ENCODE assay signal across 27 mouse cellular contexts in the genomic region with DNA sequence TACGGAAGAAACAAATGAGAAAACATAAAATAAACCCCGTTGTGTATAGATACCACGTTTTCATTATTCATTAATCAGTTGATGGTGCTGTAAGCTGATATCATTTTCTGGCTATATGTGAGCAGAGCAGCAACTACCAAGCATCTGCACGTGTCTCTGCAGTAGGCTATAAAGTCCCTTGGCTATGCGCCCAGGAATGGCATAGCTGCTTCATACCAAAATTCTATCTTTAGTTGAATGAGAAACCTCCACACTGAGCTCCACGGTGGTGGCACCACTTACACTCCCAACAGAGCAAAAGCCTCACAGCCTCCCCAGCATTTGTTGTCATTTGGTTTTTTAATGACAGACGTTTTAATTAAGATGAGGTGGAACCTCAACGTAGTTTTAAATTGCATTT.
DNase-seq lines count a peak whose midpoint lies in the region; ATAC-seq and TF ChIP-seq lines count a peak whose summit lies in the region.
"Had no signal": no experiment of that assay in that cellular context is flagged by ENCODE, and none has a peak within 500 bp of the region (broad histone marks: within the 10 kb centered on the region; RNA-seq: fewer than 3 reads in every experiment).

No protein-coding gene starts in this region.

- no peak for TF ChIP-seq CTCF in heart, adult 2 months (IDR thresholded peaks at IDR 0.05)

- no peak overlapping the region for H3K4me3 ChIP-seq in heart, embryonic 15.5 days
- H3K4me3 ChIP-seq in heart, adult 2 months, result no peak overlapping the region
- no peak overlapping the region for H3K4me3 ChIP-seq in kidney, embryonic 14.5 days (ENCODE audit: low read length)
- H3K4me3 ChIP-seq: embryonic facial prominence, embryonic 15.5 days; hindbrain, embryonic 15.5 days; intestine, embryonic 15.5 days; layer of hippocampus, adult 2 months; liver, embryonic 15.5 days; midbrain, embryonic 10.5 days had no signal

- no peaks in the 10 kb centered on the region for H3K9me3 ChIP-seq in heart, embryonic 15.5 days (replicated peaks)
- no peaks in the 10 kb centered on the region for H3K9me3 ChIP-seq in kidney, embryonic 14.5 days (ENCODE audit: control insufficient read depth, low read length)
- H3K9me3 ChIP-seq: embryonic facial prominence, embryonic 15.5 days; hindbrain, embryonic 15.5 days; intestine, embryonic 15.5 days; liver, embryonic 15.5 days; midbrain, embryonic 10.5 days had no signal

- H3K4me2 ChIP-seq in heart, embryonic 15.5 days, result no peak overlapping the region
- no peak overlapping the region for H3K4me2 ChIP-seq in kidney, embryonic 14.5 days (replicated peaks; ENCODE audit: low read depth, low read length)
- H3K4me2 ChIP-seq: embryonic facial prominence, embryonic 15.5 days; hindbrain, embryonic 15.5 days; intestine, embryonic 15.5 days; liver, embryonic 15.5 days had no signal

- no peak overlapping the region for H3K9ac ChIP-seq in heart, embryonic 15.5 days
- H3K9ac ChIP-seq in heart, adult 2 months (ENCODE audit: low read depth, low read length), result no peak overlapping the region
- no peak overlapping the region for H3K9ac ChIP-seq in kidney, embryonic 14.5 days (ENCODE audit: low read depth, low read length)
- H3K9ac ChIP-seq: embryonic facial prominence, embryonic 15.5 days; hindbrain, embryonic 15.5 days; intestine, embryonic 15.5 days; liver, embryonic 15.5 days had no signal

- ATAC-seq in heart, embryonic 15.5 days (replicated peaks; ENCODE audit: insufficient number of reproducible peaks, insufficient read depth, low FRiP score, low read depth), result peak; percentile 76
- ATAC-seq in kidney, embryonic 14.5 days (ENCODE audit: low FRiP score, low TSS enrichment), result no peak
- ATAC-seq in cerebellum, adult (ENCODE audit: insufficient number of reproducible peaks, low FRiP score, low TSS enrichment), result no peak
- ATAC-seq: forebrain, embryonic 16.5 days; intestine, embryonic 15.5 days; lung, postnatal 0 days had no signal

- 48% methylated on average over 8 of the region's 8 CpGs for WGBS in heart, embryonic 15.5 days
- 61% methylated on average over 8 of the region's 8 CpGs for WGBS in heart, adult 2 months
- 82% methylated on average over 8 of the region's 8 CpGs for WGBS in kidney, embryonic 14.5 days

- TF ChIP-seq POLR2A in heart, adult 2 months (IDR thresholded peaks at IDR 0.05; ENCODE audit: insufficient read depth, low read depth, low read length), result no peak

- no peak for DNase-seq in heart, adult 2 months
- peak; percentile 2 for DNase-seq in kidney, postnatal 14 days
- DNase-seq in right cerebral cortex, adult 2 months (ENCODE audit: low spot score in 2 of 2), result peak; percentile 5 to 19
- DNase-seq in right cerebral cortex, postnatal 10 days (ENCODE audit: low spot score in 2 of 2), result no peak
- DNase-seq: adrenal gland, adult 2 months; B cell, adult 2 months; cerebellum, adult 2 months; embryo, embryonic 11 days; gastrocnemius, postnatal 25 days; kidney, adult 8-10 months; kidney, postnatal 25 days; liver had no signal

- no peaks in the 10 kb centered on the region for H3K27me3 ChIP-seq in heart, embryonic 15.5 days
- H3K27me3 ChIP-seq in heart, adult 2 months (ENCODE audit: control insufficient read depth, insufficient read depth, low read length), result no peaks in the 10 kb centered on the region
- no peaks in the 10 kb centered on the region for H3K27me3 ChIP-seq in kidney, embryonic 14.5 days (ENCODE audit: control insufficient read depth, insufficient read depth, low read length)
- H3K27me3 ChIP-seq: CH12.LX; embryonic facial prominence, embryonic 15.5 days; hindbrain, embryonic 15.5 days; intestine, embryonic 15.5 days; liver, embryonic 15.5 days had no signal

- intact Hi-C loops in heart, adult 2 months (cut with DNase I), result no loop called here

- no peak for TF ChIP-seq EP300 in heart, adult 2 months (IDR thresholded peaks at IDR 0.05; ENCODE audit: insufficient read depth, low read depth, low read length)

- H3K79me2 ChIP-seq in heart, adult 2 months (replicated peaks; ENCODE audit: control insufficient read depth, insufficient read depth, low read length), result no peaks in the 10 kb centered on the region

- H3K27ac ChIP-seq in heart, embryonic 15.5 days, result no peak overlapping the region
- no peak overlapping the region for H3K27ac ChIP-seq in heart, adult 2 months
- H3K27ac ChIP-seq in kidney, embryonic 14.5 days (ENCODE audit: low read depth, low read length), result no peak overlapping the region
- H3K27ac ChIP-seq: embryonic facial prominence, embryonic 15.5 days; hindbrain, embryonic 15.5 days; intestine, embryonic 15.5 days; layer of hippocampus, adult 2 months; liver, embryonic 15.5 days; macrophage; midbrain, embryonic 10.5 days; stomach, postnatal 0 days had no signal

- peaks cover 6% of the 10 kb centered on the region for H3K4me1 ChIP-seq in heart, embryonic 15.5 days (replicated peaks)
- H3K4me1 ChIP-seq in heart, adult 2 months (ENCODE audit: control insufficient read depth, insufficient read depth, low read length), result no peaks in the 10 kb centered on the region
- no peaks in the 10 kb centered on the region for H3K4me1 ChIP-seq in kidney, embryonic 14.5 days (ENCODE audit: control insufficient read depth, insufficient read depth, low read length)
- H3K4me1 ChIP-seq: embryonic facial prominence, embryonic 15.5 days; hindbrain, embryonic 15.5 days; intestine, embryonic 15.5 days; liver, embryonic 15.5 days; midbrain, embryonic 10.5 days had no signal

- H3K36me3 ChIP-seq in heart, embryonic 15.5 days, result no peaks in the 10 kb centered on the region
- H3K36me3 ChIP-seq in heart, adult 2 months (ENCODE audit: control insufficient read depth, insufficient read depth, low read length), result no peaks in the 10 kb centered on the region
- no peaks in the 10 kb centered on the region for H3K36me3 ChIP-seq in kidney, embryonic 14.5 days (ENCODE audit: control insufficient read depth, insufficient read depth, low read length)
- H3K36me3 ChIP-seq: embryonic facial prominence, embryonic 15.5 days; G1E; hindbrain, embryonic 15.5 days; intestine, embryonic 15.5 days; liver, embryonic 15.5 days; midbrain, embryonic 10.5 days had no signal

Comparison
In these comparisons a context has a peak if more than half of its experiments do, and no peak if none do; other contexts are left out.
1. DNase-seq: peak in kidney, postnatal 14 days (single experiment) and right cerebral cortex, adult 2 months (2 of 2); none in heart, adult 2 months (0 of 2) and right cerebral cortex, postnatal 10 days (0 of 2).